Mouse (Mus musculus): ENCODE results near the gene Olfr1150-ps1.

GRCm38 (mm10) chr2:87843693-87844092, at the start of gene Olfr1150-ps1:
- TF ChIP-seq EP300 (IDR thresholded peaks at IDR 0.05; ENCODE audit: low read depth), result no peak
- TF ChIP-seq CTCF (IDR thresholded peaks at IDR 0.05; ENCODE audit: low read depth), result no peak
